In the genomic region with DNA sequence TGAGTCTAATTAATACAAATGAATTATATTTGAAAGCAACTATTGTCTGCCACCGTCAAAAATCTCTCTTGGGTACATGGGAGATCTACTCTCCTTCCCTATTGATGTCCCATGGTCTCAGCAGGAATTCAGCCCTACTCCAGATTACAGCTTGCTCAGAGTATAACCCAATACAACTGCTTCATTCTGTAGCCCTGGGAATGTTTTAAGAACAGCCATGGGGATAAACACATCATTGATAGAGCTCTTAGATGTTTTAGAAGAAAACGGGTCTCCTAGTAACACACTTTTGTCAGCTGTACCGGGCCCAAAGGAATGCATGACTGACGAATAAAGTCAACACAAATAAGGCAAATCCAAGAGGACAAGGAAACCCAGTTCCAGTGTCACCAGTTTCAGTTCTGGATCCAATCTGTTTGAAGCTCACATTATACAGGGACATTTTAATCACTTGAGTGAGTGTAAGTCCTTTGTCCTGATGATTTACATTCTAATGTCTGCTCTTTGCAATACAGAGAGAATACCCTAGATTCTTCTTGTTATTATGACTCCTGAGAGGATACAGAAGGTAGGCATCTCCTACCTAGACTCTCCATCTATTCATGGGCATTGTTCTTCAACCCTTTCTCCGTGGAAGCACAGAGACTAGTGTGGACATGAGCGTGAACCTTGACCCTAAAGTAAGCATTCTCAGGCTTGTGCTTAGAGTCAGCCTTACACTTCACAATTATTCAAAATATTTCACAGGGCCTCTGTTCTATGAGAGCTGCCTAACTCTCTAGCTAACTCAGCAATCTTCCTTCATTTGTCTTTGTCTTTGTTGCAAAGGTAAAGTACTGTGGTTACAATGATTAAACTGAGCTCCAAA, we compare ENCODE assay signal across 23 mouse cellular contexts. TPM values are rescaled to one million over a fixed set of nuclear protein-coding genes. Genes with fewer than 3 reads are reported as not detected.
DNase-seq lines count a peak whose midpoint lies in the region; ATAC-seq lines count a peak whose summit lies in the region.
"Had no signal": no experiment of that assay in that cellular context is flagged by ENCODE, and none has a peak within 500 bp of the region (broad histone marks: within the 10 kb centered on the region; RNA-seq: fewer than 3 reads in every experiment).

No protein-coding gene starts in this region.

- no peak overlapping the region for H3K4me3 ChIP-seq in midbrain, embryonic 11.5 days (ENCODE audit: low read depth, low read length)
- H3K4me3 ChIP-seq in midbrain, embryonic 10.5 days = no peak overlapping the region
- H3K4me3 ChIP-seq in hindbrain, embryonic 16.5 days (ENCODE audit: low read length) = no peak overlapping the region
- no peak overlapping the region for H3K4me3 ChIP-seq in midbrain, embryonic 16.5 days (ENCODE audit: low read depth, low read length)
- no peak overlapping the region for H3K4me3 ChIP-seq in heart, embryonic 10.5 days
- H3K4me3 ChIP-seq: heart, embryonic 12.5 days; left cerebral cortex, adult 2 months; limb, embryonic 10.5 days; megakaryocyte, embryonic 14.5 days; myocyte had no signal

- no peak for DNase-seq in midbrain, embryonic 11.5 days (ENCODE audit: low spot score, missing footprints)
- no peak for DNase-seq in midbrain, embryonic 10.5 days (ENCODE audit: low spot score)
- DNase-seq in heart, postnatal 36 days = no peak
- no peak for DNase-seq in heart, embryonic 10.5 days (ENCODE audit: low spot score)
- DNase-seq in thymus, postnatal 0 days (ENCODE audit: low spot score) = no peak
- DNase-seq: adrenal gland, postnatal 14 days; cerebellum, adult 11 months; cerebellum, postnatal 10 days; embryo, embryonic 11 days; heart, postnatal 14 days; kidney, adult 8-10 months; kidney, postnatal 14 days; lung, adult 18-20 months; lung, postnatal 14 days; right cerebral cortex, adult 18-20 months had no signal

- no peaks in the 10 kb centered on the region for H3K9me3 ChIP-seq in midbrain, embryonic 11.5 days (ENCODE audit: control insufficient read depth, low read length)
- no peaks in the 10 kb centered on the region for H3K9me3 ChIP-seq in midbrain, embryonic 10.5 days (replicated peaks)
- no peaks in the 10 kb centered on the region for H3K9me3 ChIP-seq in hindbrain, embryonic 16.5 days (ENCODE audit: control insufficient read depth, low read length)
- H3K9me3 ChIP-seq in midbrain, embryonic 16.5 days (replicated peaks; ENCODE audit: control insufficient read depth, low read length, poor library complexity, severe bottlenecking) = no peaks in the 10 kb centered on the region
- no peaks in the 10 kb centered on the region for H3K9me3 ChIP-seq in heart, embryonic 10.5 days
- H3K9me3 ChIP-seq: heart, embryonic 12.5 days; limb, embryonic 10.5 days; megakaryocyte, embryonic 14.5 days had no signal

- intact Hi-C loops in heart, postnatal 36 days (cut with DNase I) = no loop called here

- H3K4me2 ChIP-seq in midbrain, embryonic 11.5 days = no peak overlapping the region
- no peak overlapping the region for H3K4me2 ChIP-seq in hindbrain, embryonic 16.5 days (ENCODE audit: low read length)
- H3K4me2 ChIP-seq in midbrain, embryonic 16.5 days (ENCODE audit: low read length) = no peak overlapping the region
- H3K4me2 ChIP-seq: heart, embryonic 12.5 days had no signal

- H3K27ac ChIP-seq in midbrain, embryonic 11.5 days (ENCODE audit: low read depth, low read length) = no peak overlapping the region
- H3K27ac ChIP-seq in midbrain, embryonic 10.5 days (replicated peaks) = no peak overlapping the region
- 0 out of 2 replicates have a peak overlapping the region, but pooled peaks have one; percentile 8 for H3K27ac ChIP-seq in hindbrain, embryonic 16.5 days (ENCODE audit: low read depth, low read length)
- H3K27ac ChIP-seq in midbrain, embryonic 16.5 days (ENCODE audit: low read length) = no peak overlapping the region
- H3K27ac ChIP-seq in heart, embryonic 10.5 days = no peak overlapping the region
- H3K27ac ChIP-seq: left cerebral cortex, adult 2 months; limb, embryonic 10.5 days; stomach, postnatal 0 days had no signal

- H3K4me1 ChIP-seq in midbrain, embryonic 11.5 days (ENCODE audit: control insufficient read depth, insufficient read depth, low read length) = no peaks in the 10 kb centered on the region
- 0 out of 2 replicates have a peak, but pooled peaks cover 4% of the 10 kb centered on the region for H3K4me1 ChIP-seq in midbrain, embryonic 10.5 days
- no peaks in the 10 kb centered on the region for H3K4me1 ChIP-seq in hindbrain, embryonic 16.5 days (ENCODE audit: control insufficient read depth, insufficient read depth, low read depth, low read length)
- no peaks in the 10 kb centered on the region for H3K4me1 ChIP-seq in midbrain, embryonic 16.5 days (ENCODE audit: control insufficient read depth, insufficient read depth, low read length)
- H3K4me1 ChIP-seq in heart, embryonic 10.5 days = no peaks in the 10 kb centered on the region
- H3K4me1 ChIP-seq: heart, embryonic 12.5 days; limb, embryonic 10.5 days had no signal

- H3K9ac ChIP-seq in midbrain, embryonic 11.5 days (ENCODE audit: low read length) = no peak overlapping the region
- H3K9ac ChIP-seq in hindbrain, embryonic 16.5 days (ENCODE audit: low read depth, low read length) = no peak overlapping the region
- no peak overlapping the region for H3K9ac ChIP-seq in midbrain, embryonic 16.5 days (ENCODE audit: low read depth, low read length)
- H3K9ac ChIP-seq: heart, embryonic 12.5 days had no signal

- WGBS in midbrain, embryonic 11.5 days = 50% methylated on average over 6 of the region's 6 CpGs
- WGBS in midbrain, embryonic 10.5 days = 56% methylated on average over 6 of the region's 6 CpGs
- 41% methylated on average over 6 of the region's 6 CpGs for WGBS in hindbrain, embryonic 16.5 days
- 37% methylated on average over 6 of the region's 6 CpGs for WGBS in midbrain, embryonic 16.5 days
- WGBS in heart, embryonic 10.5 days = 76% methylated on average over 6 of the region's 6 CpGs

- H3K27me3 ChIP-seq in midbrain, embryonic 11.5 days (ENCODE audit: control insufficient read depth, insufficient read depth, low read length) = no peaks in the 10 kb centered on the region
- no peaks in the 10 kb centered on the region for H3K27me3 ChIP-seq in midbrain, embryonic 10.5 days (ENCODE audit: low read depth, poor library complexity, severe bottlenecking)
- H3K27me3 ChIP-seq in hindbrain, embryonic 16.5 days (replicated peaks; ENCODE audit: control insufficient read depth, insufficient read depth, low read length) = no peaks in the 10 kb centered on the region
- H3K27me3 ChIP-seq in midbrain, embryonic 16.5 days (ENCODE audit: control insufficient read depth, insufficient read depth, low read depth, low read length) = no peaks in the 10 kb centered on the region
- H3K27me3 ChIP-seq in heart, embryonic 10.5 days (ENCODE audit: insufficient read depth, poor library complexity, severe bottlenecking) = no peaks in the 10 kb centered on the region
- H3K27me3 ChIP-seq: heart, embryonic 12.5 days; megakaryocyte, embryonic 14.5 days had no signal

- no peaks in the 10 kb centered on the region for H3K36me3 ChIP-seq in midbrain, embryonic 11.5 days (ENCODE audit: control insufficient read depth, insufficient read depth, low read length)
- H3K36me3 ChIP-seq in midbrain, embryonic 10.5 days = no peaks in the 10 kb centered on the region
- H3K36me3 ChIP-seq in hindbrain, embryonic 16.5 days (ENCODE audit: control insufficient read depth, insufficient read depth, low read length) = peaks cover 4% of the 10 kb centered on the region
- H3K36me3 ChIP-seq in midbrain, embryonic 16.5 days (ENCODE audit: control insufficient read depth, insufficient read depth, low read length) = no peaks in the 10 kb centered on the region
- H3K36me3 ChIP-seq in heart, embryonic 10.5 days = no peaks in the 10 kb centered on the region
- H3K36me3 ChIP-seq: heart, embryonic 12.5 days; limb, embryonic 10.5 days had no signal

- ATAC-seq in midbrain, embryonic 11.5 days (ENCODE audit: low FRiP score) = peak; percentile 30; the same call in 1 of the 2 replicates
- peak; percentile 87 for ATAC-seq in hindbrain, embryonic 16.5 days
- peak; percentile 82 for ATAC-seq in midbrain, embryonic 16.5 days

RNA-seq across cellular contexts. Expression of a gene that starts 49.7 kb away (rescaled TPM):
- polyA plus RNA-seq in midbrain, embryonic 11.5 days (2014; fragmentation: Nextera tagmentation; extraction: Ambion mirVana) = 16.3 and 16.8 TPM in 2 replicates
- polyA plus RNA-seq in midbrain, embryonic 10.5 days (2016; fragmentation: Nextera tagmentation; extraction: Ambion mirVana) = 13.3 and 13.6 TPM in 2 replicates
- 5.9 and 6.0 TPM in 2 replicates for polyA plus RNA-seq in hindbrain, embryonic 16.5 days (2015; fragmentation: Nextera tagmentation; extraction: Ambion mirVana)
- 5.4 and 5.6 TPM in 2 replicates for polyA plus RNA-seq in midbrain, embryonic 16.5 days (2015; fragmentation: Nextera tagmentation; extraction: Ambion mirVana)
- 1 to 10 TPM; 3.7 TPM for total RNA-seq in heart, postnatal 36 days (2021)
- 7.9 and 10.1 TPM in 2 replicates for polyA plus RNA-seq in heart, embryonic 10.5 days (2016; fragmentation: Nextera tagmentation; extraction: Ambion mirVana)
- polyA plus RNA-seq in thymus, postnatal 0 days (2015; fragmentation: Nextera tagmentation; extraction: Ambion mirVana) = 9.9 and 10.0 TPM in 2 replicates

Comparison
In these comparisons a context has a peak if more than half of its experiments do, and no peak if none do; other contexts are left out.
1. ATAC-seq: peak in every context shown above with its lines; median percentile 87 in hindbrain, embryonic 16.5 days; 82 in midbrain, embryonic 16.5 days; 30 in midbrain, embryonic 11.5 days.